Mouse (Mus musculus) kidney, postnatal 25 days (tissue): ENCODE measurements around the gene Srl.
"Not testable (repeated sequence)": the region's sequence is repeated elsewhere in the genome, so short reads cannot be mapped to it uniquely, and the experiment has no call there.

Source experiments
- DNase-seq, 2 experiments: peaks; one replicate each; pipeline ENCODE4 v3.0.0; 2021; ENCODE audit warnings: mixed read lengths in 2 of 2

Gene Srl

DNA sequence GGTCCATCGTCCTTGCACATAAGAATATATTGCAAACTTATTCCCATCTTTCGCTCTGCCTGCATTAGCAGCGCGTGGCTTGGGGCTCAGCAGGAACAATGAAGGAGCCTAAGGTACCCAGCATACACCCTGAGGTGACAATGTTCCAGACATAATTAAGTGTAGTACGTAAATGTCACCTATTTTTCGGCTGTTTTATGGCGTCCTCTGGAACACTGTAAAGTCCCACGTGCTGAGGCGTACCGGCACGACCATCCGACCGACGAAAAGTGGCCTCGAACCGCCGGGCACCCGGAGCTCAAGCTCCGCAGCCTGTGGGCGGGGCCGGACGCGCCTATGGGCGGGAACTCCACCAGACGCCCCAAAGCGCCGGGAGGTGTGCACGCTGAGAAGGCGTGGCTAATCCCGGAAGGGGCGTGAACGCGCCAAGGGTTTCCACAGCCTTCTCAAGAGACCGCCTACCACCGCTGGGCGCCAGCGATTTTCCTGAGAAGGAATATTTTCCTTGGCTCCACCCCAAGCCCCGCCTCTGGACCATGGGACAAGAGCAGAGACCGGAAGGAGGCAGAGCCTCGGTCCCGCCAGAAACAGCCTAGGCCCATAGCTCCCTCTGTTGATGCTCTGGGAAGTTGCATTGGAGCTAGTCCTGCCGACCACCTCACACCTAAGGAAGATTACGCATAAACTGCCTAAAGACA, at the start of gene Srl:
Gene Srl (minus strand): TSS at position 316 of the 698 bp plus-strand sequence.
- DNase-seq, result peak; percentile 100

DNA sequence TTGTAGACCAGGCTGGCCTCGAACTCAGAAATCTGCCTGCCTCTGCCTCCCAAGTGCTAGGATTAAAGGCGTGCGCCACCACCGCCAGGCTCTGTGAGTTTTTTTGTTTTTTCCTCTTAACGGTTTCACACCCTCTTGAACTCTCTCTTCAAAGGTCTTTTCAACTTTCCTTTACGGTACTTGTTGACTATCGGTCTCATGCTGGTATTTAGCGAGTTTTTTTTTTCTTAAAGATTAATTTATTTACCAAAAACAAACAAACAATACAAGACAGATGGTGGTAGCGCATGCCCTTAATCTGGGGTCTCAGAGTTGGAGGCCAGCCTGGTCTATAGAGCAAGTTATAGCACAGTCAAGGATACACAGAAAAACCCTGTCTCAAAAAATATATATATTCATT, 48.6 kb upstream of the Srl start:
- DNase-seq, result no peak

DNA sequence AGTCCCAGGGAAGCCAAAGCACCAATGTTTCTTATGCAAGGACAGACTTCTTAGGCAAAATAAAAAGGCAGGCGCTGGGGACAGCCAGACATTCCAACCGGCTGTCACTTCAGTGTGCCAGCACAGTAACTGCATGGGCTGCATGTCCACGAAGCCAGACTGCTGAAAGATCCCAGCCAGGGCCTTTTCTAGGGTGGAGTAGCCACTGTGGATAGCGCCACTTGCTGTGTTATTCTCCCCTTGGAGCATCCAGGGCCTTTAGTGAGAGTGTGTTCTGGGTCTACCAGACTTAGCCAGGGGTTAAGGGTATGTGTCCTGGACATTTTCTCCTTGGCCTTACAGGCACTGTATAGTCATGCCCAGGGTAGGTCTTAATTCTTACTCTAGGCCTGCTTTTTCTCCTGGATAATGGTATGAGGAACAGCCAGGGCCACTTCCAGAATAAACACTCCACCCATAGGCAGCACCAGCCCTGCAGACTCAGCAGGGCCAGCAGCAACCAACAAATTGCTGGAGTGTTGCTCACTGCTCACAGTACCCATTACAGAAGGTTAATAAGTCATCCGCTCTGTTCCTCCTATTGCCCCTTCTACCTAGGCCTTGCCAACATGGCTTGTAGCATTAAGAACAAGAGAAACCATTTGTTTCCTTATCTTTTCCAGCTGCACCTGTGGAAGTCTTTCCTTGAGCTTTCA, 46.0 kb upstream of the Srl start:
- DNase-seq, result peak; percentile 62 to 86

DNA sequence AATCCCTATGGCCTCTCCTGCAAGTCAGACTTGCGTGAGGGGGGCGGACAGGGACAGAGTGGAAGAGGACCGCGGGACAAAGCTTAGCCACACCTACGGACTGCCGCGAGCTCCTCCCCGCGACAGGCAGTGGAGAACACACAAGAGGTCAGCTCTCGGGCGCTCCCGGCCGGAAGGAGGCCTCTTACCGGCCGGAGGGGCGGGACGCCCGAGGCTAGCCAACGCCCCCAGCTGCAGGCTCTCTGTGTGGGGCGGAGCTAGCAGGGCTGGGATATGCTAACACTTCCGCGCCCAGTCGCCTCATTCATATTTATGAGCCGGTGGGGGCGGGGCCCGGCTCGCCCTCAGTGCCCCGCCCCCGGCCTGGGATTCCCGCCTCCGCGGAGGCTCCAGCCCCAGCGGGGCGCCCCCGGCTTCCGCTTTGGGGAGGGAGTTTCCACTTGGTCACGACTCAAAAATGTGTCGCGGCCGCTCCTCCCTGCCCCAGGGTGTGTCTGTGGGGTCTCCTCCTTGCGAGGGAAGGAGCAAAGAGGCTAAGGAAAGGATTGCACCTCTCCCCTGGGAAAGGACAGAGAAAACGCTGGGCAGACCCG, 45.0 kb upstream of the Srl start:
- DNase-seq, result peak; percentile 99

DNA sequence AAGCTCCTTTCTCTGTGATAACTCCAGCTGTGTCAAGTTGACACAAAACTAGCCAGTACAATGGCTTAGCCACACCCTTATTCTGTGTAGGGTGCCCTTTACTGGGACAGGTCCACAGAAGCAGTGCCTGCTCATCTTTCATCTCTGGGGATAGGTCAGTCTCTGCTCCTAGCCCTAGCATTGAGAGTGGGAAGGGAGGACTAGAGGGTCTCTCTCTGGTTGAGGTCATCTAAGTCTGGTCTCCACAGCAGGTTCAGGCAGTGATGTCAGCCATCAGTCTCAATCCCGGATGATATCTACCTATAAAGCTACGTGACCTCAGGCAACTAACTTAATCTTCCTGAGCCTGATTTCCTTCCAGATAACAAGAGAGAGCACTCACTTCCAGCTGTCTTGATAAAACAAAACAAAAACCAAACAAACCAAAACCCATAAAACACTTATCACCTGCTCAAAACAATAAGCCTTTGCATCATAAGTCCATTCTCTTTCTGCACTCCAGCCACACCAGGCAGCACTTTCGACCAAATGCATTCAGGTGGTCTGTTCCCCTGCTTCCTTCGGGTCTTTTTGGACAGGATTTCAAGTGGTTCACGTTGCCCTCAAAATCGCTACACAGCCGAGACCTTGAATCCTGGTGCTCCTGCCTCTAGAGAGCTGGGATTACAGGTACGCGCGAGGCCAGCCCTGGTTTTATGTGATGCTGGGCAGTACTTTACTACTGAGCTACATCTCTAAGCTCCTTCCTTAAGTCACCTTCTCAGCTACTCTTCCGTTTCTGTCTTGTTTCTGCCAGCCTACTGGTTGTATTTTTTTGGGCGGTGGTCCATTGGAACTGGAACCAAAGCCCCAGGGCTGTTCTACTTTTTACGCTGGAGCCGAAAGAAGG, 44.3 kb upstream of the Srl start:
- DNase-seq, result no peak

DNA sequence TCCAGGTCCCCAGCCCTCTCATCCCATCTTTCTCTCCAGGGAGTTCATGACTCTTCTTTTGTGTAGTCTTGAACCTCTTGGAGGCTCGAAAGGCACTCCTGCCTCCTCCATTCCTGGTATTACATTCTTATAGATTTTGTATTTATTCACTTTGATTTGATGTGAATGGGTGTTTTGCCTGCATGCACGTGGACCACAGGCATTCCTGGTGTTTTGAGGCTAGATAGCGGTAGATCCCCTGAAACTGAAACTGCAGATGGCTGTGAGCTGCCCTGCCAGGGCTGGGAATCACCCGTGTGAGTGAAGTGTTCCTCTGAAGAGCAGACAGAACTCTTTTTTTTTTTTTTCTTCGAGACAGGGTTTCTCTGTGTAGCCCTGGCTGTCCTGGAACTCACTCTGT, 42.8 kb upstream of the Srl start:
- DNase-seq, result no peak

DNA sequence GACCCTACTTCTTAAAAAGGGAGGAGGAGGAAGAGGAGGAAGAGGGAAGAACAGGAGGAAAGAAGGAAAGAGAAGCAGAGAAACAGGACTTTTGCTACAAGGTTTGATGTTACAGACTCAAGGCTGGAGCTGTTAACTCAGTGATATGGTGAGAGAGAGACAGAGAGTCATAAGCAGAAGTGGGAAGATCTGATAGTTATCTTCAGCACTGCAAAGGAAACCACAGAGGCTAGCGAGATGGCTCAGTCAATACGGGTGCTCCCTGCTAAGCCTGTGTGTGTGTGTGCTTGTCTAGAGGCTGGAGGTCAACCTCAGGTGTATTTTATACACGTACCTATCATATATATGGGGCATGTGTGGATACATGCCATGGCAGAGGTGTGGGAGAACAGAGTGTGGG, 42.2 kb upstream of the Srl start:
- no peak for DNase-seq

DNA sequence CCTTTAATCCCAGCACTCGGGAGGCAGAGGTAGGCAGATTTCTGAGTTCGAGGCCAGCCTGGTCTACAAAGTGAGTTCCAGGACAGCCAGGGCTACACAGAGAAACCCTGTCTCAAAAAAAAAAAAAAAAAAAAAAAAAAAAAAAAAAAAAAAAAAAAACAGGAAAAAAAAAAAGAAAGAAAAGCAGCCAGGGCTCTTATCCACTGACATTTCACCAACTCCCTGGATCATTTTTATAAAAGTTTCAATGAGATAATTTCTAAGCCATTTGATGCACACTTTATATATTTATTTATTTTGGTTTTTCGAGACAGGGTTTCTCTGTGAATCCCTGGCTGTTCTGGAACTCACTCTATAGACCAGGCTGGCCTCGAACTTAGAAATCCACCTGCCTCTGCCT, 39.6 kb upstream of the Srl start:
- DNase-seq, result not testable (repeated sequence)

DNA sequence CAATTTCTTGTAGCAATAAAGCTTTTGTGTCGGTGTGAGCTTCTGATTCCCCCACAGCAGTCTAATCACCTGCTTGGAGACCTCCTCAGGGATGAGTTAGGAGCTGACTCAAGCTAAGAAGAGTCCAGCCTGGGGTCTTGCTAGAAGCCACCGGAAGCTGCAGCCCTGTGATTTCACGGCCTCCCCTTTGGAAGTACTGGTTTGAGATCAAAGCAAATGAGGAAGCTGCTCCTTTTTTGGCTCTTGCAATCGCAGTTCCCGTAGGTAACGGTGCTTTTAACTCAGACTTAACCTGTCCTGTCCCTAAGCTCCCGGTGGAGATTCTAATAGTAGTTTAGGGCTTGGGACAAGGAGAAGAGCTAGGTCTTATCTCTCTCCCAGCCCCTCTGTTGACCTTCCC, 37.0 kb upstream of the Srl start:
- no peak for DNase-seq

DNA sequence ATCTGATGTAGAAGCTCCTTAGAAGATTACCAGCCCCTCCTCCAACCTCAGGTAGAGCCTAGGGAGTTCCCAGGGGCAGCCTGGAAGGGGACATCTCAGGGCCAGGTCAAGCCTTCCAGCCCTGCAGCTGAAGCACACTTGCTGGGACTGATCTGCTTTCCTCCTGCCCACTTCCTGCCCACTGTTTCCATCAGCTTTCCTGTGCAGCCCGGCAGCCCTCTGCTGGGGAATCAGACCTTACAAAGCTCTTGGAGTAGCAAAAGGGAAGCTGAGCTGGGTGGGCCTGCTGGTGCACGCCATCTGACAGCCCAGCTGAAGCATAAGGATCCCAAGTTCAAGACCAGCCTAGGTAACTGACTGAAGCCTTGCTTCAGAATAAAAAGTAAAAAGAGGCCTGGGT, 35.3 kb upstream of the Srl start:
- DNase-seq, result no peak

DNA sequence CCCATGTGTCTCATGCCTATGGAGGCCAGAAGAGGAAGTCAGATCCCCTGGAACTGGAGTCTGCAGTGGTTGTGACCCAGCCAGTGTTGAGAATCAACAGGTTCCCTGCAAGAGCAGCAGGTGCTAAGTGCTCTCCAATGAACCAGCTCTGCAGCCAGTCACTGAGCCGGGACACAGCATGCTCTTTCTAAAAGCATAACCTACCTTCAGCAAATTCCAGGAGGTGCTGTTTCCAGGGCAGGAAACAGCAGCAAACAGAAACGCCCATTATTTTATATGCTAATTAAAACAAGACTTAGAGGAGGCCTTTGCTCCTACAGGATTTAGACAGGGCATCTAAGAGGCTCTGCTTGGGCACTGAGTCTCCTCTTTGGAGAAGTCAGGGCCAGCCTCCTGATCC, 34.4 kb upstream of the Srl start:
- DNase-seq, result peak; percentile 16 to 55

DNA sequence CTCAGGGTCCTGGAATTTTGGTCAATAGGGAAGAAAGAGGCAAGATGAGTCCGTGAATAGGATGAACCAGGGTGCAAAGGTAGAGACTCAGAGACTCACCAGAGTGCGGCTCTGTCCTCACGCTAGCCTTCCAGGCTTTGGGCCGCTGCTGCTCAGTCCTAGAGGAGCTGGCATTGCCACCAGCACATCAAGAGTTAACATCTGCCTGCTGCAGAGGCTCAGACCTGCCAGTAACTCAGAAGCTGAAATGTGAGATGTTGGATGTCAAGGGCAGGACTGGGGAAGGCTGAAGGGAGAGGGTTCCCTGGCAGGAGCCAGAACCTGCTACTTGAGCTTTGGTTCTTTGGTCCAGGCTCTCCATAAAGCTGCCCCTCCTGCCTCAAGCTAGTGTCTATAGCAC, 29.1 kb upstream of the Srl start:
- no peak for DNase-seq

DNA sequence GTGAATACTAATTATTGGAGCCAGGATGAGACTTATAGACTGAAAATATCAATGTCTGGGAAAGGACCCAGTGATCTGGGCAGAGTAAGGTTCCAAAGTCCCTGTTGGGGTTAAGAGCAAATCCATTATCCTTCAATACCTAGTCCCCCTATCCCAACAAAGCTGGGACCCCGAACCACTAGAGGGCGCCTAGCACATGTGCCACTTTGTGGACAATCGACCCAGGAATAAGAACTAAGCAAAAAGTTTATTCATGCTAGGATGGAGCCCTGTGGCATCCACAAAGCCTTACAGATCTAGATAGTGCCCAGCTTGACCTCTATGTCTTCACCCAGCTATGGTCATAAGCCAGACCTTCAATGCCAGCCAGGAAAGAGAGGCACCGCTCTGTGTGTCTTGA, 26.3 kb upstream of the Srl start:
- peak; percentile 89 to 96 for DNase-seq

DNA sequence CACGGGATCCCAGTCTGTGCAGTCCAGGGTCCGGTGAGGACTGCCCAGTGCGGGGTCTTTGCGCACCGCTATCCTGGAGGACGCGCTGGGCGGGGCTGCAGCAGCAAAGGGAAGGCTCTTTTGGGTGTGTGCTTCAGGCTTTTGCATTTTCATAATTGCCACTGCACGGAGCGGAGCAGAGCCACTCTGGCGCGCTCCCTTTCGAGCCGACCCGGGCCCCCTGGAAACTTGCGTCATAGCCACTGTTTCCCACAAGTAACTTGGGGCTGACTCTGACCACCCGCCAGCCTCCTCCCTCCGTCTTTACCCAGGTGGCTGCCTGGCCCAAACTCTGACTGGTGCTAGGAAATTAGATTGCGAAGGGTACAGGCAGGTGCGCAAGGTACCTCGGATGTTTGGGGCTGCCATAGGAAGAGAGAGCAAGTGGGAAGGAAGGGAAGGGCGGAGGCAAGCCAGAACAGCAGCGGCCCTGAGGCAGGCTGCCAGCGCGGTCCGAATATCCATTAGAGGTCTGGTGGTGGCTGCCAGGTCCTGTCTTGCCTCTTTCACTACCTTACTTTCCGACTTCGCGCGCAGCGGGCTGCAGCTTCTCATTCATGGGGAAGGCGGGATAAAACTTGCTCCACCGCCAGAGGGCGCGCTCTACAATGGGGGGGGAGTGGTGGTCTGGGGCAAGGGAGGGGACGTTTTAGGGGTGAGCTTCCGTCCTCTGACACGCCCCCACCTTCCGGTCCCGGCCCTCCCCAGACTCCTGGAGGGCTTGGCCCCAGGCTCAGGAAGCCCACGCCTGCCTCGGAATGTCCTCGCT, 18.7 kb upstream of the Srl start:
- DNase-seq, result peak; percentile 86 to 88

DNA sequence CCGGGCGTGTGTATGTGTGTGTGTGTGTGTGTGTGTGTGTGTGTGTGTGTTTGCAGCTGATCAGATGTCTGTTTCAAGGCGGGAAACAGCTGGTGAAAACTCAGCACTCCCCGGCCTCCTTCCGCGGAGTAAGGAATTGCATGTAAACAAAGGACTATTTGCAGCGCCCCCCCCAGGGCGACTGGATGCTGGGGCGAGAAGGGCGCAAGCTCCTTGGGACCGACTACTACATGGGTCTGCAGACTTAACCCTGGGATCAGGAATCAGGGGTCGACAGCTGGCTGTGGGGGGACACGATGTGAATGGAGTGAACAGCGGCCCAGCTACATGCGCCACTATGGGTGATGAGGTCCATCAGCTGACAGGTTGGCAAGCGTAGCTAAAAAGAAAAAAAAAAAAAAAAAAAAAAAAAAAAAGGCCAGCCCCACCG, 18.1 kb upstream of the Srl start, which contains the start of gene Tfap4:
Gene Tfap4 (minus strand): TSS at position 140 of the 430 bp plus-strand sequence.
- DNase-seq, result peak; percentile 88 to 93

DNA sequence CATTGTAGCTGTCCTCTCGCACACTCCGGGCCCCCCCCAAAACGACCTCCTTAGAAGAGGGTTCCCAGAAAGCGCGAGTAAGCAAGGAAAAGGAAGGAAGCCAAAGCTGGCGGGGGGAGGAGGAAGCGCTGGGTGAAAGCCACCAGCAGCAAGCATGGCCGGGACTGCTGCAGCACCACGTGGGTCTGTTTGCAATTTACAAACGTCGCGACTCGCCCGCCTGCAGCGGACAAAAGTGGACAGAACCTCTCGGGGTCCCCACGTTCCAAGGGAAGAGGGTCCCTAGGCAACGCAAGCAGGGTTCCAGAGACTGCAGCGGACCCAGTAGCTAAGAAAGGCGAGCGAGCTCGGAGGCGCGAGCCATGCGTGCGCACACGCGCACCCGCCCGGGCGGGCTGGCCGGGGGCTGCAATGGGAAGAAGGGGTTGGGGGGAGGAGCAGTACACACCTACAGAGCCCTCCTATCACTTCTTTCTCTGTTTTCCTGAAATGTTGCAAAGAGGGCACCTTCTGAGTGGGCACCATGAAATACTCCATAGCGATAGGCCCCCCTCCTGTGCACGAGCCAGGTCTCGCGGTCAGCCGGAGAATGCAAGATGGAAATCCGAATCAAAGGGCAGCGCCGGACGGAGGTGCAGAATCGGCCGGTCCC, 17.5 kb upstream of the Srl start:
- peak; percentile 72 to 83 for DNase-seq

DNA sequence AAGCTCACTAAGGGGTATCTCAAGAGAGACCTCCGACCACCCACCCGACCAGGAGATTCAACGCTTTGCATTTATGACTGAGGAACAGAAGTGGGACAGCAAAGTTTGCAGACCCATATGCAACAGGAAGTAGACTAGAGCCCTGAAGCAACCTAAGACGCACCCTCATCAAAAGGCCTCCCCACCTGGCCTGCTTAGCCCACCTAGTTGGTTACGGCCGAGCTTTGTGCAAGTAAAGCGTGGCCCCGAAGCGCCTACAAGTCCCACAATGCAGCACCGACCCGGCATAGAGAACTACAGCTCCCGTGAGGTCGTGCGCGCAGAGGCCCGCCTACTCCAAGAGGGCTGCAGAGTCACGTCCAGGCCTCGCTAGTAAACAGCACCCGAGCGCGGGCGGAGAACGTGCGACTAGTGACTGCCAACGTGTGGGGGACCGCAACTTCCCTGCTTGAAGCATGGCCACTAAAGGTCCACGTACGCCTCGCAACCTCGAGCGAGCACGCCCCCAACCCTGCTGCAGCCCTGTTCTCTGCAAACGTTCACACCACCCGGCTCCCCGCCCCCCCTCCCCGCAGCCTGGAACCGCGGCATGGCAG, 16.9 kb upstream of the Srl start:
- peak; percentile 92 to 96 for DNase-seq

DNA sequence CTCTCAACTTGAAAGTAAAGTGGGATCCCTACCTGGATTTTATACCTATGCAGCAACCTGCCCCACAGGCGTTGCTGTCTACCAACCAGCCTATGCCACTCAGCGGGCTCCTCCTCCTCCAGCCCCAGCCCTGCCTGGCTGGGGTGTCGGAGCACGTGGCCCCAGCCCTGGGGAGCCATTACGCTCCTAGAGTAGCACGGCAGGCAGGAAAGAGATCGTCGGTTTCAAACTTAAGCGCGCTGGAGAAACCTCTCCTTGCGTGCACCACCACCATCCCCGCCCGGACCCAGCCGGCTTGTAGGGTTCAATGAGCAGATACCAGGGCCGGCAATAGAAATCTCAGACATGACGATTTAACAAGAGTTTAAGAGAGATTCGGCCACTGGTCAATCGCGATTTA, 16.3 kb upstream of the Srl start:
- peak; percentile 76 to 93 for DNase-seq

DNA sequence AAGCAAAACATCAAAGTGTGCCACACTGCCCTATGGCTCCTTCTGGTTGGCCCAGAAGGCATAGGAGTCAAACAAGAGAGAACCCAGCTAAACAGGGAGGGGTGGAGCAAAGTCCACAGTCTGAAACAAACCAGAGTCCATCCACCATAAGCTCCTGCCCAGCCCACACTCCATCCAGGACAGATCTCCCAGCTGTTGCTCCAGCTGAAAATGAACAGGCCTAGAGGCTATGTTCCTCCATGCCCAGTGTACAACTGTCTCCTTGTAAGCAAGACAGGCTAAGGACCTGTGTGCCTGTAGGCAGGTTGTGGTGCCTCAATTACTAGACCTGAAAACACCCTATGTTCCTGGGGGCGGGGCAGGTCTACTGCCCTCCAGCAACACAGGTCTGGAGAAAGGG, 15.5 kb upstream of the Srl start:
- peak; percentile 66 to 84 for DNase-seq

DNA sequence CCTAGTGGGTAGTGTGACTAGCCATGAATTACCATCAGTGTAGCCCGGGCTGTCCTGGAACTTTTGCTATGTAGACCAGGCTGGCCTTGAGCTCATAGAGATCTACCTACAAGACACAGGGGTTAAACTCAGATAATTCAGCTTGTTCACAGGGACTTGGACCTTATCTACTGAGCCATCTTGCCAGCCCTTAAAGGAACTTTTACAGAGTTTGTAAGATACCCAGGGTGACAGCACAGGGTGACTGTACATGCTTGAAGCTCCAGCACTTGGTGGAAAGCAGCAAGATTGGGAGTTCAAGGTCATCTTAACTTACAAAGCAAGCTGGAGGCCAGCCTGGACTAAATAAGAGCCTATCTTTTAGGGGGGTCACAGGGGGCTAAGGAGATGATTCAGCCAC, 13.9 kb upstream of the Srl start:
- DNase-seq, result no peak
